Mouse (Mus musculus) heart, postnatal 0 days (tissue): Measurements from ENCODE around the gene Zfc3h1. TPM values are rescaled to one million over a fixed set of nuclear protein-coding genes. Genes with fewer than 3 reads are reported as not detected.

ENCODE experiments used
- ATAC-seq: fragments of 200-750 bp; cut with Nextera tagmentation; 2 replicates; pipeline ENCODE4 v1.8.0; 2017; ENCODE audit warnings: low read depth, moderate number of reproducible peaks, moderate library complexity; ENCODE audit not compliant: insufficient read depth
- DNase-seq: peaks from one replicate; pipeline ENCODE4 v3.0.0-alpha.2; 2016; ENCODE audit warnings: low spot score
- H3K27ac ChIP-seq: fragments of 300-500 bp; sonication (generic); 2 replicates; pipeline ENCODE4 v1.5.1; 2014; ENCODE audit warnings: low read depth, mild to moderate bottlenecking
- H3K27me3 ChIP-seq: fragments of 300-500 bp; sonication (generic); 2 replicates; pipeline ENCODE4 v1.6.1; 2014; ENCODE audit warnings: low read length, mixed read lengths; ENCODE audit not compliant: control insufficient read depth, insufficient read depth
- H3K36me3 ChIP-seq: fragments of 300-500 bp; sonication (generic); replicated peaks from 2 replicates; pipeline ENCODE4 v1.6.1; 2014; ENCODE audit warnings: low read length, mixed read lengths; ENCODE audit not compliant: control insufficient read depth, insufficient read depth
- H3K4me1 ChIP-seq: fragments of 300-500 bp; sonication (generic); 2 replicates; pipeline ENCODE4 v1.6.1; 2014; ENCODE audit warnings: antibody characterized with exemption; ENCODE audit not compliant: control insufficient read depth, insufficient read depth
- H3K4me2 ChIP-seq: fragments of 300-500 bp; sonication (generic); 2 replicates; pipeline ENCODE4 v1.6.1; 2014; ENCODE audit warnings: low read depth, mild to moderate bottlenecking, low read length, moderate library complexity
- H3K4me3 ChIP-seq: fragments of 300-500 bp; sonication (generic); 2 replicates; pipeline ENCODE4 v1.5.1; 2014; ENCODE audit warnings: low read depth, low read length
- H3K9ac ChIP-seq: fragments of 300-500 bp; sonication (generic); replicated peaks from 2 replicates; pipeline ENCODE4 v1.6.1; 2014; ENCODE audit warnings: low read depth, low read length, mixed read lengths
- H3K9me3 ChIP-seq: fragments of 300-500 bp; sonication (generic); replicated peaks from 2 replicates; pipeline ENCODE4 v1.6.1; 2016; ENCODE audit warnings: low read length; ENCODE audit not compliant: control insufficient read depth
- CTCF ChIP-seq: IDR thresholded peaks from 2 replicates; pipeline ENCODE4 v1.5.1; 2016; ENCODE audit warnings: antibody characterized with exemption, control low read depth, low read depth
- EP300 ChIP-seq: IDR thresholded peaks from 2 replicates; pipeline ENCODE4 v1.6.1; 2016; ENCODE audit warnings: antibody characterized with exemption, low read depth
- WGBS: fragments of 180-500 bp; shearing (Covaris S2); extraction: QIAGEN DNeasy Blood & Tissue Kit; methylation state at CpG from one replicate; pipeline ENCODE4 v1.1.7; 2014; 5-methylcytosine and 5-hydroxymethylcytosine counted together
- polyA plus RNA-seq: library from polyadenylated mRNA; unstranded; fragments of >200 nt; fragmentation: Nextera tagmentation; extraction: Ambion mirVana; gene quantifications from 2 replicates; pipeline ENCODE4 v1.2.1, GENCODE M21; 2015
- total RNA-seq: library from RNA; depleted of rRNA; stranded (reverse); fragments of >200 nt; gene quantifications from 2 replicates; pipeline ENCODE4 v1.2.3, GENCODE M21; 2014; ENCODE audit warnings: low replicate concordance

Zfc3h1 gene
- total and polyA plus RNA-seq, 2 experiments from 2014 or later = 5.3 to 26.5 TPM

- Histone ChIP-seq H3K27ac (no peak overlapping the region), H3K4me2 (no peak overlapping the region), H3K4me1 (no peaks in the 10 kb centered on the region), H3K9ac (no peak overlapping the region), H3K9me3 (no peaks in the 10 kb centered on the region), H3K4me3 (no peak overlapping the region), H3K36me3 (peaks cover 61% of the 10 kb centered on the region), H3K27me3 (no peaks in the 10 kb centered on the region)
- DNase-seq = no peak
- TF ChIP-seq EP300 (no peak), CTCF (no peak)
- 81% methylated on average over 4 of the region's 4 CpGs for WGBS
- no peak for ATAC-seq
Observed at GRCm38 (mm10) chr10:115421976-115422375, 37.2 kb downstream of the Zfc3h1 start.

- WGBS = 77% methylated on average over 2 of the region's 2 CpGs
- no peak overlapping the region for H3K27ac ChIP-seq
- no peak overlapping the region for H3K4me3 ChIP-seq
- no peaks in the 10 kb centered on the region for H3K4me1 ChIP-seq
- H3K36me3 ChIP-seq = peaks cover 69% of the 10 kb centered on the region
- DNase-seq (no peak), ATAC-seq (no peak)
- no peak overlapping the region for H3K9ac ChIP-seq
- no peaks in the 10 kb centered on the region for H3K9me3 ChIP-seq
- no peaks in the 10 kb centered on the region for H3K27me3 ChIP-seq
- no peak overlapping the region for H3K4me2 ChIP-seq
- no peak for TF ChIP-seq CTCF
Observed at GRCm38 (mm10) chr10:115425351-115425750, 40.6 kb downstream of the Zfc3h1 start.

DNA sequence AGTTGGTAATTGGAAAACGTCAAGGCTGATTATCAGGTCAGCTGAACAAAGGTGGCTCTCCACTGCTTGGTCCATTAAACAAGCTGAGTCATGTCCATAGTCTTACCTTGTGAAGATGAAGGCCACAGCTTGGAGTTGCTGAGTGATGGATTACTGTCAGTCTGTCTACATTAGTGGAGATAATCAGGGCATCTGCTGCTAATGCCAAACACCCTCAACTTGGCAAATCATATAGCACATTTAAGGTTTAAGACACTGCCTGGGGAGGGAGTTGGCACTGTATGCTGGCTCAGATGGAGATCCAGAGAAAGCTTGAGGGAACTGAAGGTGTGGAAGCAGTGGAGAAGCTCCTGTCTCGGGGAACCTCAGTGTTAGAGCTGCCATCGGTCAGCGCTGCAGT is 52.5 kb downstream of the Zfc3h1 start:
- H3K36me3 ChIP-seq = peaks cover 19% of the 10 kb centered on the region
- no peak overlapping the region for H3K9ac ChIP-seq
- H3K4me1 ChIP-seq = no peaks in the 10 kb centered on the region
- no peaks in the 10 kb centered on the region for H3K27me3 ChIP-seq
- TF ChIP-seq EP300 = no peak
- TF ChIP-seq CTCF = no peak
- WGBS = 89% methylated on average over 4 of the region's 4 CpGs
- H3K27ac ChIP-seq = no peak overlapping the region
- DNase-seq (no peak), ATAC-seq (no peak)
- H3K4me3 ChIP-seq = no peak overlapping the region
- H3K4me2 ChIP-seq = no peak overlapping the region
- H3K9me3 ChIP-seq = no peaks in the 10 kb centered on the region

- 86% methylated on average over 13 of the region's 13 CpGs for WGBS
- Histone ChIP-seq H3K9me3 (no peaks in the 10 kb centered on the region; the same call in 1 of the 2 replicates), H3K36me3 (no peaks in the 10 kb centered on the region), H3K27me3 (no peaks in the 10 kb centered on the region), H3K27ac (no peak overlapping the region), H3K9ac (no peak overlapping the region), H3K4me3 (no peak overlapping the region), H3K4me2 (no peak overlapping the region), H3K4me1 (no peaks in the 10 kb centered on the region)
- TF ChIP-seq EP300 = no peak
- no peak for TF ChIP-seq CTCF
- DNase-seq (no peak), ATAC-seq (no peak)
Observed at GRCm38 (mm10) chr10:115448614-115449013, 63.9 kb downstream of the Zfc3h1 start.

- no peaks in the 10 kb centered on the region for H3K4me1 ChIP-seq
- DNase-seq = no peak
- H3K36me3 ChIP-seq = no peaks in the 10 kb centered on the region
- 50% methylated on average over 6 of the region's 6 CpGs for WGBS
- no peak overlapping the region for H3K4me3 ChIP-seq
- no peak overlapping the region for H3K9ac ChIP-seq
- no peak overlapping the region for H3K4me2 ChIP-seq
- H3K9me3 ChIP-seq = no peaks in the 10 kb centered on the region
- no peak for ATAC-seq
- no peak for TF ChIP-seq EP300
- no peaks in the 10 kb centered on the region for H3K27me3 ChIP-seq
- no peak overlapping the region for H3K27ac ChIP-seq
Observed at GRCm38 (mm10) chr10:115457368-115458021, 72.7 kb downstream of the Zfc3h1 start.

DNA sequence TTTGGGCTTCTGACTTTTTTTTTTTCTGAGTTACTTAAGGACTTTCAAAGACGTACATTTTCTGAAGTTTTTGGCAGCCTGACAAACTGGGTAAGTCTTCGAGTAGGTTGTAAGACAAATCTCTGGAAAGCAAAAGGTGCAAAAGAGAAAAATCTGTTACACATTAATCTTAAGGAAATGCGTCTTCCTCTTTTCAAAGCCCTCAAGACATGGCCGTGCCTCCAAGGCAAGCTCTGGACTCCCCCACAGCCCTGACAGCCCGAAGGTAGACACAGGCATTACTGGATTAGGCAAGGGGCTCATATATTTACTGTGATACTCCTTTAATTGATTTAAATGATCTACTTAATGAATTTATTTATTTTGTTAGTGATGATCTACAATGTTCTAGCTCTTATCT is 77.9 kb downstream of the Zfc3h1 start:
- Histone ChIP-seq H3K27ac (no peak overlapping the region), H3K9me3 (no peaks in the 10 kb centered on the region), H3K4me2 (no peak overlapping the region), H3K27me3 (no peaks in the 10 kb centered on the region), H3K36me3 (no peaks in the 10 kb centered on the region), H3K4me3 (no peak overlapping the region), H3K9ac (no peak overlapping the region), H3K4me1 (no peaks in the 10 kb centered on the region)
- ATAC-seq (no peak), DNase-seq (no peak)
- no peak for TF ChIP-seq CTCF
- no peak for TF ChIP-seq EP300
- 52% methylated on average over 5 of the region's 5 CpGs for whole genome bisulfite sequencing
